Mouse (Mus musculus): ENCODE results near the gene Olfr6. TPM values are rescaled to one million over a fixed set of nuclear protein-coding genes. Genes with fewer than 3 reads are reported as not detected.
"Not testable (repeated sequence)": the region's sequence is repeated elsewhere in the genome, so short reads cannot be mapped to it uniquely, and the experiment has no call there.

The Olfr6 gene
- not detected in 2 replicates for polyA plus RNA-seq (2016; fragmentation: Nextera tagmentation; extraction: Ambion mirVana)

DNA sequence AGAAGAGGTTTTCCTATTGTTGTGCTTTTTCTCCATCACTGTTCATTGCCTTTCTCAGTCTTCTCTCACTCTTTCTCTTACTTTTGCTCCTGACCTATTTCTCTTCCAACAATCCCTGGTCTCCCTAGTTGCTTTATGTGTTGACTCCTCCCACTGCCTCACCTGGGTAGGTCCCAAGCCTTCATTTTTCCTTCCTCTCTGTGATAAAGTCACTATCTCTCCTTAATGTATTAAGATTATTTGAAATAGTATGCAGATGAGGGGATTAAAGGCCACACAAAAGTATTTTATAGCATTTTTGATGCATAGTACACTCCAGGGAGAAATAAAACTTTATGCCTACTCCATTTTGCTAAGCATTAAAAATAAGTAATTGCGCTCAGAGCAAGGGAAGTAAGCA lies at the start of gene Olfr6:
Gene Olfr6 (minus strand): TSS at position 101 of the 400 bp plus-strand sequence.
- Histone ChIP-seq H3K27me3 (no peaks in the 10 kb centered on the region), H3K36me3 (no peaks in the 10 kb centered on the region), H3K9me3 (no peaks in the 10 kb centered on the region), H3K27ac (no peak within 1 kb of the TSS), H3K4me1 (replicated peaks) (no peaks in the 10 kb centered on the region), H3K4me3 (replicated peaks) (no peak within 1 kb of the TSS), H3K4me2 (no peak within 1 kb of the TSS), H3K9ac (replicated peaks) (no peak within 1 kb of the TSS)
- no peak for ATAC-seq (ENCODE audit: insufficient number of reproducible peaks, insufficient read depth, low FRiP score, low TSS enrichment, low read depth)
- WGBS = 93% methylated on average over 1 of the region's 1 CpGs

DNA sequence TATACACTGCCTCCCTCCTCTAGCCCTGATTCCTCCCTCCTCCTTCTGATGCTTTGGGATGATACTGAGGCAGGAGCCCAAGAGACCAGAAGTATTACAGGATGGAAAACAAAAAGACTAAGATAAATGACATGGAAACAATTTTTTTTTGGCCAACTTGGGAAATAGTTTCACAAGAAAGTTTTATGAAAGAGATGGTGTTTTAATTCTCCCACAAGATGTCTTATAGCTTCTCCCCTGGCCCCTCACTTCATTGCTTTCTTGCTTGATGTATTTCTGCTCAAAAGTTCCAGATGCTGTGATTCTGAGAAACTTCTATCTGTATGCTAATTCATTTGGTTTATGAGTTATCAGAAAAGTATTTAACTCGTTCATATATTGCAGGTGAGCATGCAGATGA lies 42.2 kb upstream of the Olfr6 start, which contains the start of gene Olfr2:
Gene Olfr2 (minus strand): TSS at position 101 of the 400 bp plus-strand sequence.
- no peak within 1 kb of the TSS for H3K4me2 ChIP-seq

DNA sequence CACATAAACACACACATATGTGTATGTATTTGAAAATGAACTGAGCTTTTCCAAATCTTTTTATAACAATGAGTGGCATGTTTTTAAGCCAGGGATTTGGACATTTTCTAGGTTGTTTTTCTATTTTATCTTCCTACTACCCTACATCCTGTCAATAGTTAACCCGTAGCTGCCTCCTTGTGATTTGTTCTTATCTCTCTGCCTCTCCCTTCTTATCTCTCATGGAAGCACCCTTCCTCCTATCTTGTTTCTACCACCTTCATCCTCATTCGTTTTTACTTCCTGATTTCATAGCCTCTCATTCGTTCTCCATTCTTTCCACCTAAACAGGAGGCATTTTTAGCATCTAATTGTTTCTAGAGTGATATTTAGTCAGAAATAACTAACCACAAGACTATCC lies 40.4 kb upstream of the Olfr6 start:
- Histone ChIP-seq H3K4me1 (replicated peaks) (no peaks in the 10 kb centered on the region), H3K27ac (no peak overlapping the region), H3K27me3 (no peaks in the 10 kb centered on the region), H3K9ac (replicated peaks) (no peak overlapping the region), H3K36me3 (no peaks in the 10 kb centered on the region), H3K4me3 (replicated peaks) (no peak overlapping the region), H3K9me3 (no peaks in the 10 kb centered on the region), H3K4me2 (no peak overlapping the region)
- WGBS = 72% methylated on average over 3 of the region's 3 CpGs
- no peak for ATAC-seq (ENCODE audit: insufficient number of reproducible peaks, insufficient read depth, low FRiP score, low TSS enrichment, low read depth)

More for the DNA sequence above, 42.2 kb upstream of the Olfr6 start, which contains the start of gene Olfr2:
- no peaks in the 10 kb centered on the region for H3K4me1 ChIP-seq (replicated peaks)
- H3K9ac ChIP-seq (replicated peaks) = no peak within 1 kb of the TSS
- H3K36me3 ChIP-seq = no peaks in the 10 kb centered on the region
- WGBS = 55% methylated on average over 1 of the region's 1 CpGs
- H3K4me3 ChIP-seq (replicated peaks) = no peak within 1 kb of the TSS
- H3K9me3 ChIP-seq = no peaks in the 10 kb centered on the region
- H3K27me3 ChIP-seq = no peaks in the 10 kb centered on the region
- no peak for ATAC-seq (ENCODE audit: insufficient number of reproducible peaks, insufficient read depth, low FRiP score, low TSS enrichment, low read depth)
- no peak within 1 kb of the TSS for H3K27ac ChIP-seq

DNA sequence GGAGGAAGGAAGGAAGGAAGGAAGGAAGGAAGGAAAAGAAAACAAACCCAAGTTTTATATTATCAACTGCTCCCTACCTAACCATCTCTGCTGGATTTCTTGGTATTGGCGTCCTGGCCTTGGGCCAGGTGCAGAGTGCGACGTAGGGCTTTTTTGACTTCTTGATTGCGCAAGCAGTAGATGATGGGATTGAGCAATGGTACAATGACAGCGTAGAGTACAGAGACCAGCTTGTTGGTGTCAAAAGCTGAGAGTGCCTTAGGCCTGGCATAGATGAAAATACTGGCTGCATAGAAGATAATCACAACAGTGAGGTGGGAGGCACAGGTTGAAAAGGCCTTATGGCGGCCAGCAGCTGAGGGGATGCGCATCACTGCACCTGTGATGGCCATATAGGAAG lies 37.1 kb upstream of the Olfr6 start:
- WGBS = 85% methylated on average over 7 of the region's 7 CpGs
- Histone ChIP-seq H3K4me2 (no peak overlapping the region), H3K27me3 (no peaks in the 10 kb centered on the region), H3K27ac (no peak overlapping the region), H3K9me3 (no peaks in the 10 kb centered on the region), H3K9ac (replicated peaks) (no peak overlapping the region), H3K36me3 (no peaks in the 10 kb centered on the region), H3K4me3 (replicated peaks) (no peak overlapping the region), H3K4me1 (replicated peaks) (no peaks in the 10 kb centered on the region)
- no peak for ATAC-seq (ENCODE audit: insufficient number of reproducible peaks, insufficient read depth, low FRiP score, low TSS enrichment, low read depth)

DNA sequence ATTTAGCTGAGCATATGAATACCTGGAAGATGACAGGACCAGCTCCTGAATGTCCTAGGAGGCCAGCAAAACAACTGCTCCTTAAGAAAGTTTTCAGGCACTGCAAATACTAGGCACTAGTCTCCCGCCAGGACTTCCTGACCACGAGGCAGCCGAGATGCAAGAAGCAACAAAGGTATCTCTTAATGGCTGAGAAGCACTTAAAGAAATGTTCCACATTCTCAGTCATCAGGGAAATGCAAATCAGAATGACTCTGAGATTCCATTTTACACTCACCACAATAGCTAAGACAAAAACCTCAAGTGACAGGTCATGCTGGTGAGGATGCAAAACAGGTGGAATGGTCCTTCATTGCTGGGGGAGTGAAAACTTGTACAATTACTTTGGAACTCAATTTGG lies 21.5 kb upstream of the Olfr6 start:
- no peaks in the 10 kb centered on the region for H3K27me3 ChIP-seq
- no peaks in the 10 kb centered on the region for H3K4me1 ChIP-seq (replicated peaks)
- H3K36me3 ChIP-seq = no peaks in the 10 kb centered on the region
- no peaks in the 10 kb centered on the region for H3K9me3 ChIP-seq
- 93% methylated on average over 3 of the region's 3 CpGs for WGBS
- no peak overlapping the region for H3K27ac ChIP-seq
- no peak overlapping the region for H3K4me2 ChIP-seq
- H3K4me3 ChIP-seq (replicated peaks) = no peak overlapping the region
- no peak for ATAC-seq (ENCODE audit: insufficient number of reproducible peaks, insufficient read depth, low FRiP score, low TSS enrichment, low read depth)
- H3K9ac ChIP-seq (replicated peaks) = no peak overlapping the region

DNA sequence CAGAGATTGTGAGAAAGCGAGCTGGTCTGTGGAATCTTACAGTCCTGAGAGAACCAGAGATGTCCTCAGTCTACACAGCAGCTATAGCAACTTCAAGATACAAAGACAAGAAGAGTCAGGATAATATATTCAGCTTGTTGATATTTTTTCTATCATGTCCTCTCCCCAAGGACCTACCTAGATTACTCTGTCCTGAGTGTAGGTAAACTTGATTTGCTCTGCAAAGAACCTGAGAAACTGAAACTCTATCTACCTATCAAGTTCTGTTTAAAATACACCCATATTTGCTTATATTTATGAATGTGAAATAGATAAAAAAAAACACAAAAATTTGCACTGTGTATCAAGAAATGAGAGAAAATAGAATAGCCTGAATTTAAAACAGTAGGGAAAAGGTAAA lies 11.6 kb upstream of the Olfr6 start, which contains the start of gene Olfr711:
Gene Olfr711 (minus strand): TSS at position 101 of the 400 bp plus-strand sequence.
- no peak for ATAC-seq (ENCODE audit: insufficient number of reproducible peaks, insufficient read depth, low FRiP score, low TSS enrichment, low read depth)
- Histone ChIP-seq H3K9ac (replicated peaks) (no peak within 1 kb of the TSS), H3K36me3 (no peaks in the 10 kb centered on the region), H3K4me3 (replicated peaks) (no peak within 1 kb of the TSS), H3K9me3 (no peaks in the 10 kb centered on the region), H3K27ac (no peak within 1 kb of the TSS), H3K27me3 (no peaks in the 10 kb centered on the region), H3K4me2 (no peak within 1 kb of the TSS), H3K4me1 (replicated peaks) (no peaks in the 10 kb centered on the region)
- WGBS = 55% methylated on average over 1 of the region's 1 CpGs

DNA sequence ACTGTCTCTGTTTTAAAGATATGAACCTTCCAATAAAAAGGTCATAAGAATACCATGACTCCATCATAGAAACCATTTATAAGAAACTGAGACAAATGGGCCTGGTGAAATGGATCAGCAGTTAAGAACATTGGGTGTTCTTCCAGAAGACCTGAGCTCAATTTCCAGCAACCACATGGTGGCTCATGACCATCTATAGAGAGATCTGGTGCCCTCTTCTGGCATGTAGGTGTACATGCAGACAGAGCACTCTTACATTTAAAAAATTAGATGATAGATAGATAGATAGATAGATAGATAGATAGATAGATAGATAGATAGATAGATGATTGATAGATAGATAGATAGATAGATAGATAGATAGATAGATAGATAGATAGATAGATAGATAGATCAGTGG lies 3.8 kb upstream of the Olfr6 start:
- not testable (repeated sequence) for H3K27me3 ChIP-seq; H3K36me3 ChIP-seq; ATAC-seq (ENCODE audit: insufficient number of reproducible peaks, insufficient read depth, low FRiP score, low TSS enrichment, low read depth); H3K9ac ChIP-seq (replicated peaks); H3K9me3 ChIP-seq; H3K4me3 ChIP-seq (replicated peaks); H3K4me1 ChIP-seq (replicated peaks); H3K4me2 ChIP-seq; H3K27ac ChIP-seq

DNA sequence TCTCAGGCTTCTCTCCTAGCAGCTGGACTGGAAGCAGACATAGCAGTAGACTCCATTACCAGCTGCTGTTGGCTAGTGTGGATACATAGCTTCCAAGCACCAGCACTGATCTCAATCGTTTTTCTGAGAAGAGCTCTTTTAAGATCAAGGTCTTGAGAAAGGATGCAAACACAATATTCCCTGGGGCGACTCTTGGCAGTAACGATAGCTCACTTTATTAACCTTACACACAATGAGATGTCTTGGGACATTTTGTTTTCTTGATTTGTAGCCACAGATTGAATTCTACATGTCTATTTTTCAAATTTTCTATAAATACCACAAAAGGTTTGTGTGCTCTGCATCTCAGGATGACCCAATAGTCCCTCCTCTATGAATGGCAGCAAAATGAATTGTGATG lies 15.5 kb downstream of the Olfr6 start, which contains the start of gene Olfr710:
Gene Olfr710 (minus strand): TSS at position 101 of the 400 bp plus-strand sequence.
- Histone ChIP-seq H3K27ac (no peak within 1 kb of the TSS), H3K4me1 (replicated peaks) (no peaks in the 10 kb centered on the region), H3K4me2 (no peak within 1 kb of the TSS), H3K9me3 (no peaks in the 10 kb centered on the region), H3K36me3 (no peaks in the 10 kb centered on the region), H3K4me3 (replicated peaks) (no peak within 1 kb of the TSS), H3K9ac (replicated peaks) (no peak within 1 kb of the TSS), H3K27me3 (no peaks in the 10 kb centered on the region)
- ATAC-seq (ENCODE audit: insufficient number of reproducible peaks, insufficient read depth, low FRiP score, low TSS enrichment, low read depth) = no peak
- 77% methylated on average over 3 of the region's 3 CpGs for WGBS

DNA sequence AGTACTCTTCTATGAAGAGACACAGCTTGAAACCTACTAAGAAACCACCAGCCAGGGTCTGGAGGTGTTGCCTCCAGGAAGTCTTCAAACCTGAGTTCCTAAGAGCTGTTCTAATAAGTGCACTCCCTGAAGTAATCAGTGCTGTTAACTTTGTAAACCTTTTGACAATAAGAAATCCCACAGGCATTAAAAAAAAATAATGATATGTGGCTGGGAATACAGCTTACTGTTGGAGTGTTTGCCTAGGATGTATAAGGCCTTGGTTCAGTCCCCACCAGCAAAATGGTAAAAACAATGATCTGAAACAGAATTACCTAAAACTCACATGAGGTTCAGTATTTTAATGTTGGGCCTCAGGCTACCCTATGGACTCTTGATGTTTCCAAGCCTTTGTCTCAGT lies 31.6 kb downstream of the Olfr6 start, which contains the start of gene Olfr709-ps1:
Gene Olfr709-ps1 (minus strand): TSS at position 101 of the 400 bp plus-strand sequence.
- no peak within 1 kb of the TSS for H3K4me3 ChIP-seq (replicated peaks)
- H3K27ac ChIP-seq = no peak within 1 kb of the TSS
- no peaks in the 10 kb centered on the region for H3K36me3 ChIP-seq
- H3K4me2 ChIP-seq = no peak within 1 kb of the TSS
- no peak within 1 kb of the TSS for H3K9ac ChIP-seq (replicated peaks)
- no peaks in the 10 kb centered on the region for H3K27me3 ChIP-seq
- no peaks in the 10 kb centered on the region for H3K4me1 ChIP-seq (replicated peaks)
- no peaks in the 10 kb centered on the region for H3K9me3 ChIP-seq
- no peak for ATAC-seq (ENCODE audit: insufficient number of reproducible peaks, insufficient read depth, low FRiP score, low TSS enrichment, low read depth)

DNA sequence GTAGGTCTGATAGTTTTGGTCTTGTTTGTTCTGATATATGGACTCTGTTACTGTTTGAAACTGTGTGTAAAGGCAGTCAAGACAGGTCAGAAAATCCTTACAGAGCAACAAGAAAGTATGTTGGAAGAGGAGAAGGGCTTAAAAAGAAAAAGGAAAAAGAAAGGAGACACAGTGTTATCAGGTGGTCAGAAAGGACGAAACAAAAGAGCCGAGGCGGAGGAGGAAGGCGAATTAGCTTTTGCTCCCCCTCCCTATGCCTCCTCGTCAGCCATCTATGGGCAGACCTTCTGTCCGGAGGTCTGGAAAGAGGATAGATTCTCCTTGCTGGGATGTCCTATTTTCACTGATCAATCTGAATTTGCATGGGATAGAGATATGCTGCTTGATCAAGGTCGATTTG lies 42.8 kb downstream of the Olfr6 start:
- not testable (repeated sequence) for H3K4me2 ChIP-seq; H3K4me1 ChIP-seq (replicated peaks); ATAC-seq (ENCODE audit: insufficient number of reproducible peaks, insufficient read depth, low FRiP score, low TSS enrichment, low read depth); H3K4me3 ChIP-seq (replicated peaks); H3K27ac ChIP-seq; H3K27me3 ChIP-seq; H3K9ac ChIP-seq (replicated peaks); H3K36me3 ChIP-seq; H3K9me3 ChIP-seq
- 89% methylated on average over 7 of the region's 7 CpGs for WGBS

DNA sequence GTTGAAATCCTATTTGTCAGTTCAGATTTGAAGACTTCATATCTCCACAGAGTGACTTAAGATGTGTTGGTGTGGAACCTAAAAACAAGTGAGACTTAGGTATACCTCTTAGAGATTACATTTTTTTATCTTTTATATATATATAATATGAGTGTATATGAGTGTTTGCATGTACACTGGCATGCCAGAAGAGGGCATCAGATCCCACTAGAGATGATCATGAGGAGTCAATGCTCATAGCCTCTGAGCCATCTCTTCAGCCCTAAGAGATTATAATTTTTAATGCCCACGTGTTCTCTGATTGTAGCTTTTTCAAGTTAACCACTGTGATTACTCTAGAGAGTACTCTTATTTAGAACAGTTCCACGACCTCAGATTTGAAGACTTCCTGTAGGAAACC lies 56.1 kb downstream of the Olfr6 start, which contains the start of gene Olfr1532-ps1:
Gene Olfr1532-ps1 (plus strand): TSS at position 326 of the 400 bp plus-strand sequence.
- no peak for ATAC-seq (ENCODE audit: insufficient number of reproducible peaks, insufficient read depth, low FRiP score, low TSS enrichment, low read depth)
- Histone ChIP-seq H3K4me2 (no peak within 1 kb of the TSS), H3K9me3 (no peaks in the 10 kb centered on the region), H3K36me3 (no peaks in the 10 kb centered on the region), H3K9ac (replicated peaks) (no peak within 1 kb of the TSS), H3K27me3 (no peaks in the 10 kb centered on the region), H3K4me3 (replicated peaks) (no peak within 1 kb of the TSS), H3K4me1 (replicated peaks) (no peaks in the 10 kb centered on the region), H3K27ac (no peak within 1 kb of the TSS)
- 60% methylated on average over 2 of the region's 2 CpGs for WGBS

Measured in limb, embryonic 12.5 days (tissue).